Mouse (Mus musculus): Measurements from ENCODE around the gene Akna.

Gene Akna

DNA sequence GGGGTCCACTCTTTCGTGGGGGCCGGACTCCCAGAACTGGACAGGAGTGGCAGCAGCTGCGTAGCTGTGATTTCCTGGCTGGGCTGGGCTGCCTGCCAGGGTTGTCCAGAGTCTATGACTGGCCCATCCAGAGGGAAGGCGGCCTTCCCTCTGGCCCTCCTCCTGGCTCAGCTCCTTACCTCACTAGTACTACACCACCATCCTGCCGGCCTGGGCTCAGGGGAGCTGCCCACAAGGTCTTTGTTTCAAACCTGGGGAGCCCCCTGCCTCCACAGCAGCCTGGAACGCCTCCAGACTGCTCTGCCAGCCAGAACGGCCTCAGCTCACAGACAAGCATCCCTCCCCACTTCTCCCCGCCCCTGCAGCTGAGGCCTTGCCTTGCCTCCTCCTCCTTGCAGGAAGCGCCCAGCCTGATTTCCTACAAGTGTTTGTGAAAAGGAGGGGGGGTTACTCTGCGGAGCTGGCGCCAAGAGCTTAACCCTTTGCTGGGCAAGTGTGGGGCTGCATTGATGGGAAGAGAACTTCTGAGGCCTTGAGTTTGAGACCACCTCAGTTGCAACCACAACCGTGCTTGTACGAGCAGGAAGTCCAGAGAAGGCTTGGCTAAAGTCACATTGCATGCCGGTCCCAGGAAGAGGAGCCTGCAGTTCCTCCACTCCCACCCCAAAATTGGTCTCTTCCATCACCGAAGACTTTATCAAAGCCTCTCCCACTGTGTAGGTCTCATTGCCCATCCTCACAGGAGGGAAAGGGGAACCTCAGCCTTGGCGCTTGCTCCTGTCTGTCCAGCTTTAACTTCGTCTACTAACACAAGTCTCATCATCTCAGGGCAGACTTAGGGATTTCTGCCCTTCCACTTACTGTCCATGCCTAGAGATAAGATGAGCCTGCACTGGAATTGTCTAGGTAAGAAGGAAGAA lies at the start of gene Akna:
Akna (minus strand) TSS at position 315 of the 920 bp plus-strand sequence.
- DNase-seq (ENCODE audit: low read depth): peak; percentile 78

DNA sequence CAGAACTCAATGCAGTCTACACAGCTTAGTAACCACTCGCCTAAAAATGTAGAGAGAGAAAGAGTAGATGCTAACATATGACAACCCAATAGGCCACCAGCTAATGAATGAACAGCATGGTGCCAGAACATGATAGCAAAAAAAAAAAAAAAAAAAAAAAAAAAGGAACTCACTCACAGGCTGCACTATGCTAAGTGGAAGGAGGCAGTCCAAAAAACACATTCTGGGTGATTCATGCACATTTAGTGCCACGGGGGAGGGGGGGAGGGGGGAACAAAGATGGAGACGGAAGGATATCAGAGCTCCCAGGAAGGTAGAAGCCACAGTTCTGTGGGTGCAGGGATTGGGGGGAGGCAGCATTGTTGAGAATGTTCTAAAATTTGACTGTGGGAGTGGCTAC lies 49.4 kb upstream of the Akna start:
- peak; percentile 14 for DNase-seq (ENCODE audit: low read depth)

DNA sequence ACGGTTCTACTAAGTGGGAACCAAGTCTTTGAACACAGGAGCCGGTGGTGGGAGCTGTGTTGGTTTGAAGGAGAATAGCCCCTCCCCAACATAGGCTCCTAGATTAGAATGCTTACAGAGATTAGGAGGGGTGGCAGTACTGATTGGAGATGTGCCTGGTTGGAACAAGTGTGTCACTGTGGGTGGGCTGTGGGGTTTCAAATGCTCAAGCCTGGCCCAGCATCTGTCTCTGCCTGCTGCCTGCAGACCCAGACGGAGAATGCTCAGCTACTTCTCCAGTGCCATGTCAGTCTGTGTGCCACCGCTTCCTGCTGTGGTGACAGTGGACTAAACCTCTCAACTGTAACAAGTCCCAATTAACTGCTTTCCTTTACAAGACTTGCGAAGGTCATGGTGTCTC lies 47.4 kb upstream of the Akna start:
- no peak for DNase-seq (ENCODE audit: low read depth)

DNA sequence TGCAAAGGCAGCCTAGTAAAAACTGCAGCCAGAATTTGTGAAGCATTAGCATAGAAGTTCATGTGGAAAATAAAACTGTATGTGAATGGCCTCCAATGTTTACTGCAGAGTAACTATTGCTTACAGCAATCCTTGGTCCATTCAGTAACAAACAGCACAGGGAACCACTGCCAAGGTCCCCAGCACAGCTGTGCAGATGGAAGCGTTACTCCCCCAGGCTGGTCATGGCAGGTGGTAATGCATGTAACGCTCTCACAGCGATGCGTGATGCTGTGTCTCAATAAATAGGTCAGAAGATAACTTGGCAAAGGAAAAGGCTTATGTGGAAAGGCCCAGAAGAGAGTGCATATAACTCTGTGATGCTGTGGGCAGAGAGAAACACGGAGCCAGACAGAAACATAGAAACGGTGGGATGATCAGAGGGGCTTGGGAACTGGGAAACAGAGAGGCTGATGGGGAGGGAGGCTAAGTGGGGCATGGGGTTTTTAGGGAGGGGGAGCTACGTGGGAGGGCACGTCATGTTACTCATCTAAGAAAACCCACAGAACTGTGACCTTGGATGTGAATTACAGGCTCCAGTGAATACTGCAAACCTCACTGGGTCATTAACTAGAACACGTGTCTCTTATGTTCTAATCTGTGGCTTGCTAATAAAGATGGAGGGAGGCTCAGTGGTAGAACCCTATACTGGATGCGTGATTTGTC lies 41.4 kb upstream of the Akna start:
- DNase-seq (ENCODE audit: low read depth): no peak

DNA sequence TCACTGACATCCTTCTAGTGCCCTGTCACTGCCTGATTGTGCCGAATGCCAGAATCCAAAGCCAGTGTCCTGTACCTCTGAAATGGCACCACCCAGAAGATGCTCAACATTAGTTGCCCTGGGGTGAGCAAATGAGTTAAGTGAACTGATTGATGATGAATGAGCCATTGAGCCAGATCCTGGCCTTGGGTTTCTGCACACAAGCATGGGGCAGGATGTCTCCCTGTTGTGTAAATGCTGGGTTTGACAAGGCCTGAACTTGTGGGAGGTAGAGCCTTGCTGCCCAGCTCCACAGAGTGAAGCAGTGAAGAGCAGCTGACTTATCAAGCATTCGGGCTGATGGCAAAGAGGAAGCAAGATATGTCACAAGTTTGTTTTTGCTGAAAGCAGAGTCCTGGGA lies 39.9 kb upstream of the Akna start:
- DNase-seq (ENCODE audit: low read depth): no peak

DNA sequence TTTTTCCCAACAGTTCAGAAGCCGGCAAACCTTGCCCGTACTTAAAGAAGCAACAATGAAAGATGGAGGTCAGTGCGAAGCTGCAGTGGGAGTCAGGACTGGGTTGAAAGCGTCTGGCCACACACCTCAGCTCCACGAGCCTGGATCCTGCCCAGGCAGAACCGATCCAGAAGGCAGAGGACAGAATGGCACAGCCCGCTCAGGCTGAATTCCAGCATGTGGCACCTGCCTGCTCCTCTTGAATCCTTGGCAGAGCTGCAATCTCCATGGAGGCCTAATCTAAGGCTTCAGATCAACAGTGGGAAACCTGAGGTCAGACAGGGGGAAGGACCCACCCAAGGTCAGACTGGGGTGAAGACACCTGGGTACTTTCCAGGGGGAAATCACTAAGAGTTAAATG lies 38.5 kb upstream of the Akna start:
- DNase-seq (ENCODE audit: low read depth): no peak

DNA sequence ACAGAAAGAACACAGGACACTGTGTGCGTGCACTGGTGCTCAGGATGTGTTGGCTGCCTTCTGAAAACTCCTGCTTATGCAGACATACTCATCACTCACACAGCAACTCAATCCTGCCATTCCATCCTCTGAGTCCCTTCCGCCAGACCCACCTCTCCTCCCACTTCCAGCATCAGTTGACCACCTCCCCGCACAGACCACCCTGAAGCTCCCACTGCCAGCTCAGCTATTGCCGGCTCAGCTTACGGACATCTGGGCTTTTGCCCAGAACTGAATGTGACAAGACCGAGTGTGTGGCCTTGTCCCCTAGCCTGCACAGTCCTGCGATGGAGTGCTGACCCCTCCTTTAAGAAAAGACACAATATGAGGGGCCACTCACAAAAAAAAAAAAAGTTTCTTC lies 37.1 kb upstream of the Akna start:
- DNase-seq (ENCODE audit: low read depth): no peak

DNA sequence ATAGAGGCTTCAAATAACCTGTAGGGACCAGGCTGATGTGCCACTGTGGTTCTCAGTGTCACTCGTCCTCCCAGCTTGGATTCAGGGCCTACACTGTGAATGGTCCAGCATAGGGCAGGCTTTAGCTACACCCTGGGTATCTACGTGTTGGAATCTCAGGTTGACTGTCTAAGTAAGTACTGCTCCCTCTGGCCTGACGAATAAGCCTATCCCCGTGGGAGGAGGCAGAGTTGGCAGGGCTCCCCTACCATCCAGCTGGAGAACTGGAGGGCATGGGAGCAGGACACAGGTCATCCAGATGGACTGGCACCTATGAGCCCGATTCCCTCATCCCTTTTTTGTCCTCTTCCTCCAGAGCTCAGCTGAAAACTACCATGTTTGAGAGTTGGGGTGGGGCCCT lies 34.8 kb upstream of the Akna start:
- DNase-seq (ENCODE audit: low read depth): no peak

DNA sequence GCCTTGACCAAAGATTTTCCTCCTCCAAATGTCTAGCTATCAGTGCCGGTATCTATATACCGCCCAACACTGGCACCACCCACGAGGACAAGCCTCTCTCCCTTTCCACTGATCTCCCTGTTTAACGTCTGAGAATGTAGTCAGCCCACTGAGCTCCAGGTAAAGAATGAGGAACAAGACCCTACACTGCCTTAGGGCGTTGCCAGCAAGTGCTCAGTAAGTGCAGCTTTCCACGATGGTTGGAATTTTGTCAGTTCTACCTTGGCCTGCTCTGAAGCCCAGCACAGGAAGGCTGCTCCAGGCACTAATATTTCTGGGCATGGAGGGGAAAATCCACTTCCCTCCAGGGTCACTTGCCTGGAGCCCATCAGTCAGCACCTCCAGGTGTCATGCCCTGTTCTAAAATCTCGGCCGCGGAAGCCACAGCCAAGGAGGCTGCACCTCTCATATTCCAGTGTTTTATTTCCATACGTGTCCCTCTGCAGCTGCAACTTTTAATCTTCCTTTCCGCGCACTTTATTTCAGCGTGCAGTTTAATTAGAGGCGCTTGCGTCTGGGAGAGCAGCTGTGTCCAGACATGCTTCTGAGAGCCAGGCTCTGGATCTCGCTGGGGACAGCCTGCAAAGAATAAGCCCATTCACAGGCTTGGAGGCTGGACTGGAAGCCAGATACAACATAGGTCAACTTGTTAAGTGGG lies 34.1 kb upstream of the Akna start:
- DNase-seq (ENCODE audit: low read depth): peak; percentile 23

DNA sequence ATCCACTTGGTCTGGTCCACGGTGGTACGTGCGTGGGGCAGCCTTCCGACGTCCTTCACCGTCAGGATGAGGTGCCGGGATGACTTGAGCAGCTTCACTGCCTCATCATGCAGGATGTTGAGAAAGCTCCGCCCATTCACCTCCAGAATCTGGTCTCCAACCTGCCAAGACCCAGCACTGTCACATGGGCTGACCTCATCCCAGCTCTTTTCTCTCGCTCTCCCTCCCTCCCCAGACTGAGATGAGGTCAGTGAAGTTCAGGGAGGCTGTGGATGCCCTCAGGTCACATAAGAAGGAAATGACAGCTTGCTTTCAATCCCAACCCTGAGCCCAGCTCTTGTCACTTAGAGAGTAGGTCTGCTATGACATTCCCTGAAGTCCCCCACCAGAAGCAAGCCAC lies 32.2 kb upstream of the Akna start:
- no peak for DNase-seq (ENCODE audit: low read depth)

DNA sequence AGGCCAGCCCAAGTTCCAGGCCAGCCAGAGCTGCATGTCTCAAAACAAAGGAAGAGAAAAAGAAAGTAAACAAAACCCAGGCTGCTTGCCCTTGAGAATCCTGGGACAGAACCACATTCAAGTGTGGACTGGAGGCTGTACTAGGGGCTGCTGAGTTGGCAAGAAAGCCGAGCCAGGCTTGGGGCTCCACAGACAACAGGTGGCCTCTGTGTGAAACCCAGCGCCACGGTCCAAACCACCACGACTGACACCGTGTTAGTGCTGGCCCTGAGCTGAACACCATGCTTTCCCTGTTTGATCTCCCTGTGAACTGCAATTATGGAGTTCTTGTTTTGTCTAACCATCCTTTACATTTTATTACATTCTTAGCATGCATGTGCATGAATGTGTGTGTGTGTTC lies 27.9 kb upstream of the Akna start:
- DNase-seq (ENCODE audit: low read depth): no peak

DNA sequence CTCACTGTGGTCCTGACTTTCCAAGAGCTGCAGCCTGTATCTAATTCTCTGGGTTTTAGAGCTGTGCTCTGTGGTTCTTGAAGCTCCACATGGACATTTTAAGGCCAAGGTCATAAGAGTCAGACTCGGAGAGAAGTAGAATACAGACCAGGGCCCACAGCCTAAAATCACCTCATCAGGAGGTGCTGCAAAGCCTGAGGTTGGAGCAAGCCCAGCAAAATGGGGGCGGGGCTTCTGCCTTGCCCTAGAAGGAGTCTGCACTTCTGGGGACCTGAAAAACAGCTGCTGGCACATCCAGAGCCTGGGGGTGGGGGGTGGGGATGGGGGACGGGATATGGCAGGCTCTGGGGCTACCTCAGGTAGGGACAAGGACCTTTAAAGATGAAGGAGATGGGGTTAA lies 27.2 kb upstream of the Akna start:
- DNase-seq (ENCODE audit: low read depth): no peak

DNA sequence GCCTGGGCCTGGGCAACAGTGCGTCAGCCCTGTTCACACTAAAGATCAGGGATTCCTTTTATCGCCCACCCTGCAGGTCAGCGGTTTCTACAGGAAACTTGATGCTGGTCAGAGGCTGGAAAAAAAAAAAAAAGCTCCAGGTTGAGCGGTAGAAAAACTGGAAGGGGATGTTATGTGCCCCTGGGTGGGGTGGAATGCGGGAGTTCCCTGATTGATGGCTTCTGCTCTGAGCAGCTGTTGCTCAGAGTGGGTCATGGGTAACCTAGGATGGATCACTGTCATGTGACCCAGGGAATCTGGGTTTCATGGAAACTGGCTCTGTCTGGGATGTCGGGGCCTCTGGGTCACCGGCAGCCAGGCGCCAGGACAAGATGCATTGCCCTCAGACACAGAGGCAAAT lies 23.2 kb upstream of the Akna start:
- no peak for DNase-seq (ENCODE audit: low read depth)

DNA sequence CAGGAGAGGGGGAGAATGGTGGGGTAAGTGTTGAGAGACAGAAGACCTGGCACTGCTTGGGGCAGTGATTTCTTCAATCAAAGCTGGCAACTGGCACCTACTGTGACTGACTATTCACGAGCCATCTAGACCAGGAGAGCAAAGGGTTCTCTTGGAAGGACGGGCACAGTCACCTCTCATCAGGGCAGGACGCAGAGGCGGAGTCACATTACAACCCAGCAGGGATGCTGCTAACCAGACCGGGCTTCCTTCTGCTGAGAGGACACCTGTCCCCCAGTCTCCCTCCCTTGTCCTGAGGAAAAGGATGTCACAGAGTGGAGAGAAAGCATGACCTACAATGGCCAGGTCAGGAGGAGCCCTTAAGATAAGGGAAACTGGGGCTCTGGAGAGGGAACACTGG lies 20.7 kb upstream of the Akna start:
- DNase-seq (ENCODE audit: low read depth): no peak

DNA sequence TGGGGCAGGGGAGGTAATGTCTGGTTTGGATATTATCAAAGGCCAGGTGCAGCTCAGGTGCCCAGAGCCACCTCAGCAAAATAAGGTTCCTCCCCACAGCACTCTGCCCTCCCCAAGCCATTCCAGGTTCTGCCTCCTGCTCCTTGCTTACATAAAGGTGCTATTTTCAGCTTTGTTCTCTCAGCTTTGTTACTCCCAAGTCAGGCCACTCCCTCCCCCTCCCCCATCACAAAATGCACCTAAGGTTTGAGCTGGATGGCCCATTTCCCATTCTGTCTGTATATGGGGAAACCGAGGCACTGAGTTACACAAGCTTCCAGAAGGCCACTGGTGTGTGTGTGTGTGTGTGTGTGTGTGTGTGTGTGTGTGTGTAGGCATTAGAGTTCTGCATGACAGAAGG lies 20.1 kb upstream of the Akna start:
- no peak for DNase-seq (ENCODE audit: low read depth)

DNA sequence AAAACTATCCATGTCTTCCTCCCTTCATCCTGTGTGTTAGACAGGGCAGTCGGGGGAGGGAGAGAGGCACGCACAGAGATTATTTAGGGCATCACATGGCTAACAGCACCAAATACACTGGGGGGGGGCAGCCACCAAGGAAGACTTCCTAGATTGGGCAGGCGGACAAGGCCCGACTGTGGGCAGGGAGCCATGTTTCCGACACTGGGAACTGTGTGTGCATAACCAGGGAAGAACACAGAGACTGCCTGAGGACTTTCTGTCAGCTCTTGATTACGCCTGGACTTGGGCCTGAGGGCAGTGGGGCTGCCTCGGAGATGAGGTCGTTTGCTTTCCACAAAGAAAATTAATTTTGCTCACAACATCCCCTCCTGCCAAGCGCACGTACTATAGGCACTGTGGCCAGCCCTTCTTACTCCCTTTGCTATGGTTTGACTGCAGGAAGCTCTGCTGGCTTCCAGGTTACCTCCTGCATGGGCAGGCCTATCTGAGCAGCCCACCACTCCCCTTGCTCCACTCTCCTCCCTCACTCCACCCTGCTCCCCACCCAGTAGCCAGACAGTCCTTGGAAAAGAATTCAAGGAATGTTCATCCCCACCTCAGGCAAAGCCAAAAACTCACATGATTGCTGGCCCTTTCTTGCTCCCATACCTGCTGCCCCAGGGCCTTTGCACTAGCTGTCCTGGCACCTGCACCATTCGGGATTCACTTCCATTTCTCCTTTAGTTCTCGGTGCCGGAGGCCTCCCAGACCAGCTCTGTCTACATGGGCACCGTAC lies 17.2 kb upstream of the Akna start:
- no peak for DNase-seq (ENCODE audit: low read depth)

DNA sequence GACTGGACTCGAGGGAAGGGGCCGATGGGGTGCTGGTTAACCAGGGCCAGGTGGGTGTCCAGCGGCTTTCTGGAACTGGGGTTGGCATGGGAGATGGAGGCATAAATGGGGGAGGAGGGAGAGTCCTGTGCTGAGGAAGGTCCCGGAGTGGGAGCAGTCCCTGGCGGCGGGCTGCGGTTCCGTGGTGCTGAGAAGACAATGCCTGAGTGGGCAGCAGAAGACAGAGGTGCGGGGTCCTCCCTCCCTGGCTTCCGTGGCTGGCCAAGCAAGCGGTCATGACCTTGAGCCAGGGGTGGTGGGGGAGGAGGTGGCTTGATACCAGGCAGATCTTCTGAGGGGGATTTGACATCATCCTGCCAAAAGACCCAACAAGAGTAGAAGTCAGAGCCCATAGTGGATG lies 15.1 kb upstream of the Akna start:
- no peak for DNase-seq (ENCODE audit: low read depth)

DNA sequence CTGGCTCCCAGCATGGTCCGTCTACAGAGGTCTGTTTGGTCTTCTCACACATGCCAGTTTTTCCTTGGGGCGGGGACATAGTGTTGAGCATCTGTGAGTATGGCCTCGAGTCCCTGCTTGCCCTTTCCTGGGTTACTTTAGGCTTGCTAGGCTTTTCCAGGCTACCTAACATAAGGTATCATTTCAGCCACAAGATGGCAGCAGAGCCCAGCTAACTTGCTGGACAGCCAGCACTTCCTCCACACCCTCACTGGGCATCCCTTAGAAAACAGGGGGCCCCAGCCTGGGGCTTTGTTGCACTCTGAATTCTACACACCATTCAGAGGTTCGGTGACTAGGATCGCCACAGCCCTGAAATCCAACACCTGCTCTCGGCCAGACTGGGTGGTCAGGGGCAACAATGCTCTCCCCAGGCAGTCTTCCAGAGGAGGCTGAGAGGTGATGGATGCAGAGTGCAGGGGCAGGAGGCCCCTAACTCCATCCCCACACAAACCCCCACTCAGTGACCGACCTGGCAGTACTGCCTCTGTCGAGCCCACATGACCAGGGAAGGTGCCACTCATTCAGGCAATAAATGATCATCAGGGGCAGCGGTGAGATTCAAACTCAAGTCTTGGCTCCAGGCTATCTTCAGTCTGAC lies 14.3 kb upstream of the Akna start:
- DNase-seq (ENCODE audit: low read depth): no peak

DNA sequence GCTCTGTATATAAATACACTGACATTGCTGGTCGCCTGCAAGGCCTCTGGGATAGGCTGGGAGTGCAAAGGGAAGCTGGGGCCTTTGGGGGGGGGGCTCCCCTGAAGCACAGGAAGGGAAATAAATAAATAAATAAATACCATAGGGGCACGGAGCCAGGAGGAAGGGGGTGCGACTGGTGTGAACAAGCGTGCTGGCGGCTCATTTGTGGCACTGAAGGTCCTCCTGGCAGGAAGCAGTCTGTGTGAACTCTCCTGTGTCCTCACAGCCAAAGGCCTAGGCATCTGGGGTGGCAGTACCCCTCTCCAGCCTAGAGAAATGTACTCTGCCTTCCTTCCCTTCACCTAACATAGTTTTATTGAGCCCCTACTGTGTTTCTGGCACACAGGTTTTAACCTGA lies 11.8 kb upstream of the Akna start:
- DNase-seq (ENCODE audit: low read depth): no peak

DNA sequence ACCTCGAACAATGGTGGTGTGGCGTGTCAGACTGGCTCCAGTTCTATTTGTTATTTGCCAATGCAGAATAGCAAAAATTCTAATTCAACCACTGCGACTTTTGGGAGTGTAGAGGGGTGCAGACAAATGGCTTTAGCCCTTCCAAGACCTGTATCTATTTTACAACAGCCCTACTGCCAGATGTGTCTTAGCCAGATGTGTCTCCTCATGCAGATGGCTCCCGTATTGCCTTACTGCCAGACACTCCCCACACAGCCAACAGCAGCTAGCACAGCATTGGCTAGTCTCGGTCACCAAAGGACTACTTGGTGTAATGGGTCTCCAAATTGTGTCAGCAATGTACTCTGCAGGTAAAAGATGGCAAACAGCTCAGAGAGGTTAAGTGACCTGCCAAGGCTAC lies 8.1 kb upstream of the Akna start:
- no peak for DNase-seq (ENCODE audit: low read depth)

DNA sequence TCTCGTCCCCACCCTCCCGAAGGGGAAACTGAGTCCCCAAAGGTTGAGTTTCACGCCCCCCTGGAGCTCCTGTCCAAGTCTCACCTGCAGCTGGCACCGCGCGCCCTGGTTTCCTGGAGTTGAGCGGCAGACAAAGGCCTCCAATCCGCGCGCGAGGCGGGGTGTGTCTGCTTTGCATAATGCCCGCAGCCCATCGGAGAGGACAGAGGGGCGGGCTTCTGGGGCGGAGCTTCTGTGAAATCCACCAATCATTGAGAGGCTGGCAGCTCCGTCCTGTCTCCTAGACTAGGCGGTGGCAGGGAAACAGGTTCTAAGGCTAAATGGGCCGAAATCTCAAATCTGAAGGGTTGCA lies 7.4 kb upstream of the Akna start:
- peak; percentile 78 for DNase-seq (ENCODE audit: low read depth)

All from fibroblast of lung, adult 2 months (primary cell).